Mouse (Mus musculus): Measurements from ENCODE around the gene Tnfsf10. TPM values are rescaled to one million over a fixed set of nuclear protein-coding genes. Genes with fewer than 3 reads are reported as not detected.

Gene Tnfsf10
- polyA plus RNA-seq, 1 experiment from 2014 or later = 0.03 TPM

GRCm38 (mm10) chr3:27293645-27294385 lies 23.0 kb upstream of the Tnfsf10 start:
- no peaks in the 10 kb centered on the region for H3K36me3 ChIP-seq (ENCODE audit: control insufficient read depth, insufficient read depth, low read length)
- H3K4me3 ChIP-seq (ENCODE audit: low read depth, low read length) = no peak overlapping the region
- no peak overlapping the region for H3K27ac ChIP-seq (ENCODE audit: low read depth, low read length)
- WGBS = 64% methylated on average over 7 of the region's 7 CpGs
- no peak overlapping the region for H3K4me2 ChIP-seq
- no peak for DNase-seq (ENCODE audit: low spot score)
- H3K4me1 ChIP-seq (replicated peaks; ENCODE audit: control insufficient read depth, insufficient read depth, low read length) = no peaks in the 10 kb centered on the region
- no peak overlapping the region for H3K9ac ChIP-seq (ENCODE audit: low read depth, low read length)
- no peaks in the 10 kb centered on the region for H3K9me3 ChIP-seq (ENCODE audit: control insufficient read depth, low read length)
- no peak for ATAC-seq (replicated peaks; ENCODE audit: low FRiP score)
- H3K27me3 ChIP-seq (replicated peaks; ENCODE audit: control insufficient read depth, insufficient read depth, low read length) = no peaks in the 10 kb centered on the region

- WGBS = 90% methylated on average over 4 of the region's 4 CpGs
- no peak for ATAC-seq (replicated peaks; ENCODE audit: low FRiP score)
- 0 out of 2 replicates have a peak, but pooled peaks cover 2% of the 10 kb centered on the region for H3K4me1 ChIP-seq (replicated peaks; ENCODE audit: control insufficient read depth, insufficient read depth, low read length)
Measured at GRCm38 (mm10) chr3:27300451-27300850, 16.4 kb upstream of the Tnfsf10 start.

GRCm38 (mm10) chr3:27302339-27303022 lies 14.3 kb upstream of the Tnfsf10 start:
- H3K9me3 ChIP-seq (ENCODE audit: control insufficient read depth, low read length) = no peaks in the 10 kb centered on the region
- ATAC-seq (replicated peaks; ENCODE audit: low FRiP score) (no peak), DNase-seq (ENCODE audit: low spot score) (no peak)
- H3K4me2 ChIP-seq = no peak overlapping the region
- H3K27ac ChIP-seq (ENCODE audit: low read depth, low read length) = no peak overlapping the region
- H3K4me3 ChIP-seq (ENCODE audit: low read depth, low read length) = no peak overlapping the region
- 0 out of 2 replicates have a peak, but pooled peaks cover 2% of the 10 kb centered on the region for H3K4me1 ChIP-seq (replicated peaks; ENCODE audit: control insufficient read depth, insufficient read depth, low read length)
- no peaks in the 10 kb centered on the region for H3K36me3 ChIP-seq (ENCODE audit: control insufficient read depth, insufficient read depth, low read length)
- 48% methylated on average over 9 of the region's 9 CpGs for WGBS
- H3K27me3 ChIP-seq (replicated peaks; ENCODE audit: control insufficient read depth, insufficient read depth, low read length) = no peaks in the 10 kb centered on the region
- no peak overlapping the region for H3K9ac ChIP-seq (ENCODE audit: low read depth, low read length)

More at GRCm38 (mm10) chr3:27300451-27300850, 16.4 kb upstream of the Tnfsf10 start:
- H3K36me3 ChIP-seq (ENCODE audit: control insufficient read depth, insufficient read depth, low read length) = no peaks in the 10 kb centered on the region
- no peaks in the 10 kb centered on the region for H3K27me3 ChIP-seq (replicated peaks; ENCODE audit: control insufficient read depth, insufficient read depth, low read length)
- no peak overlapping the region for H3K9ac ChIP-seq (ENCODE audit: low read depth, low read length)
- no peak overlapping the region for H3K4me3 ChIP-seq (ENCODE audit: low read depth, low read length)
- H3K4me2 ChIP-seq = no peak overlapping the region
- H3K9me3 ChIP-seq (ENCODE audit: control insufficient read depth, low read length) = no peaks in the 10 kb centered on the region
- no peak overlapping the region for H3K27ac ChIP-seq (ENCODE audit: low read depth, low read length)
- no peak for DNase-seq (ENCODE audit: low spot score)

- H3K4me1 ChIP-seq (replicated peaks; ENCODE audit: control insufficient read depth, insufficient read depth, low read length) = 0 out of 2 replicates have a peak, but pooled peaks cover 2% of the 10 kb centered on the region
- 83% methylated on average over 10 of the region's 10 CpGs for WGBS
- no peaks in the 10 kb centered on the region for H3K9me3 ChIP-seq (ENCODE audit: control insufficient read depth, low read length)
- H3K27ac ChIP-seq (ENCODE audit: low read depth, low read length) = no peak overlapping the region
- H3K4me3 ChIP-seq (ENCODE audit: low read depth, low read length) = no peak overlapping the region
- no peak for DNase-seq (ENCODE audit: low spot score)
- no peak overlapping the region for H3K4me2 ChIP-seq
- no peak overlapping the region for H3K9ac ChIP-seq (ENCODE audit: low read depth, low read length)
- ATAC-seq (replicated peaks; ENCODE audit: low FRiP score) = no peak
- H3K36me3 ChIP-seq (ENCODE audit: control insufficient read depth, insufficient read depth, low read length) = no peaks in the 10 kb centered on the region
- H3K27me3 ChIP-seq (replicated peaks; ENCODE audit: control insufficient read depth, insufficient read depth, low read length) = no peaks in the 10 kb centered on the region
Measured at GRCm38 (mm10) chr3:27306815-27307214, 10.0 kb upstream of the Tnfsf10 start.

GRCm38 (mm10) chr3:27310973-27311372 lies 5.9 kb upstream of the Tnfsf10 start:
- Histone ChIP-seq H3K9ac (ENCODE audit: low read depth, low read length) (no peak overlapping the region), H3K4me1 (replicated peaks; ENCODE audit: control insufficient read depth, insufficient read depth, low read length) (no peaks in the 10 kb centered on the region), H3K36me3 (ENCODE audit: control insufficient read depth, insufficient read depth, low read length) (no peaks in the 10 kb centered on the region), H3K4me3 (ENCODE audit: low read depth, low read length) (no peak overlapping the region), H3K27ac (ENCODE audit: low read depth, low read length) (no peak overlapping the region), H3K4me2 (no peak overlapping the region), H3K27me3 (replicated peaks; ENCODE audit: control insufficient read depth, insufficient read depth, low read length) (no peaks in the 10 kb centered on the region), H3K9me3 (ENCODE audit: control insufficient read depth, low read length) (no peaks in the 10 kb centered on the region)
- ATAC-seq (replicated peaks; ENCODE audit: low FRiP score) (no peak), DNase-seq (ENCODE audit: low spot score) (no peak)
- 93% methylated on average over 7 of the region's 7 CpGs for WGBS

GRCm38 (mm10) chr3:27311475-27311874 lies 5.4 kb upstream of the Tnfsf10 start:
- ATAC-seq (replicated peaks; ENCODE audit: low FRiP score) (no peak), DNase-seq (ENCODE audit: low spot score) (no peak)
- Histone ChIP-seq H3K27ac (ENCODE audit: low read depth, low read length) (no peak overlapping the region), H3K9ac (ENCODE audit: low read depth, low read length) (no peak overlapping the region), H3K27me3 (replicated peaks; ENCODE audit: control insufficient read depth, insufficient read depth, low read length) (no peaks in the 10 kb centered on the region), H3K4me1 (replicated peaks; ENCODE audit: control insufficient read depth, insufficient read depth, low read length) (no peaks in the 10 kb centered on the region), H3K9me3 (ENCODE audit: control insufficient read depth, low read length) (no peaks in the 10 kb centered on the region), H3K4me2 (no peak overlapping the region), H3K36me3 (ENCODE audit: control insufficient read depth, insufficient read depth, low read length) (no peaks in the 10 kb centered on the region), H3K4me3 (ENCODE audit: low read depth, low read length) (no peak overlapping the region)
- 85% methylated on average over 4 of the region's 4 CpGs for WGBS

- Histone ChIP-seq H3K4me2 (no peak overlapping the region), H3K27ac (ENCODE audit: low read depth, low read length) (no peak overlapping the region), H3K4me1 (replicated peaks; ENCODE audit: control insufficient read depth, insufficient read depth, low read length) (no peaks in the 10 kb centered on the region), H3K4me3 (ENCODE audit: low read depth, low read length) (no peak overlapping the region), H3K27me3 (replicated peaks; ENCODE audit: control insufficient read depth, insufficient read depth, low read length) (no peaks in the 10 kb centered on the region), H3K9me3 (ENCODE audit: control insufficient read depth, low read length) (no peaks in the 10 kb centered on the region), H3K9ac (ENCODE audit: low read depth, low read length) (no peak overlapping the region), H3K36me3 (ENCODE audit: control insufficient read depth, insufficient read depth, low read length) (no peaks in the 10 kb centered on the region)
- 60% methylated on average over 2 of the region's 2 CpGs for WGBS
- ATAC-seq (replicated peaks; ENCODE audit: low FRiP score) = no peak
- no peak for DNase-seq (ENCODE audit: low spot score)
Measured at GRCm38 (mm10) chr3:27314506-27315164, 2.2 kb upstream of the Tnfsf10 start.

- Histone ChIP-seq H3K27ac (ENCODE audit: low read depth, low read length) (no peak overlapping the region), H3K9me3 (ENCODE audit: control insufficient read depth, low read length) (no peaks in the 10 kb centered on the region), H3K36me3 (ENCODE audit: control insufficient read depth, insufficient read depth, low read length) (no peaks in the 10 kb centered on the region), H3K4me1 (replicated peaks; ENCODE audit: control insufficient read depth, insufficient read depth, low read length) (no peaks in the 10 kb centered on the region), H3K27me3 (replicated peaks; ENCODE audit: control insufficient read depth, insufficient read depth, low read length) (no peaks in the 10 kb centered on the region), H3K4me3 (ENCODE audit: low read depth, low read length) (no peak overlapping the region), H3K4me2 (no peak overlapping the region; the same call in 1 of the 2 replicates), H3K9ac (ENCODE audit: low read depth, low read length) (no peak overlapping the region)
- 73% methylated on average over 4 of the region's 4 CpGs for WGBS
- no peak for ATAC-seq (replicated peaks; ENCODE audit: low FRiP score)
- DNase-seq (ENCODE audit: low spot score) = no peak
Measured at GRCm38 (mm10) chr3:27317288-27318024, 628 bp downstream of the Tnfsf10 start.
